Mouse (Mus musculus): Measurements from ENCODE around the gene Cpt1a. TPM values are rescaled to one million over a fixed set of nuclear protein-coding genes. Genes with fewer than 3 reads are reported as not detected.
A peak's percentile ranks its signal among the peaks of the same experiment; 100 is the strongest.

The Cpt1a gene
- polyA plus RNA-seq, 1 experiment: 65.3 TPM

DNA sequence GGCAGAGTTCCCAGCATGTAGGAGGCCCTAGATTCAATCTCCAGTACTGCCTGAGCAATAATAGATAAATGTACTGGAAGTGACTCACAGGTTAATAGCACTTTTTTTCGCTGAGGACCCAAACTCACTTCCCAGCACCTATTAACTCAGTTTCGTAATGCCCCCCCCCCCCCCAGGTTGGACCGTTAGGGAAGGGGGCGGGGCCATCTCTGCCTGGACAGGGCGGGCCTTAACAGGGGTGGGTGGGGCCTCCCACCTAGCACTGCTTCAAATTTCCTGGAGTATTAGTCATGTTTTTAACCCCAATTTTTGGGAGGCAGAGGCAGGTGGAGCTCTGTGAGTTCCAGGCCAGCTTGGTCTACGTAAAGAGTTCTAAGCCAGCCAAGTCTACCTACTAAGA lies 65.9 kb downstream of the Cpt1a start:
- no peak overlapping the region for H3K4me3 ChIP-seq (ENCODE audit: insufficient read depth, low read length)
- TF ChIP-seq CTCF (IDR thresholded peaks at IDR 0.05; ENCODE audit: low read depth, low read length): no peak
- no peak for TF ChIP-seq POLR2A (IDR thresholded peaks at IDR 0.05; ENCODE audit: borderline replicate concordance, low read depth, low read length)
- H3K27ac ChIP-seq (ENCODE audit: insufficient read depth, low read depth, low read length): no peak overlapping the region
- H3K4me1 ChIP-seq (ENCODE audit: control insufficient read depth, insufficient read depth, low read length): peaks cover 13% of the 10 kb centered on the region

DNA sequence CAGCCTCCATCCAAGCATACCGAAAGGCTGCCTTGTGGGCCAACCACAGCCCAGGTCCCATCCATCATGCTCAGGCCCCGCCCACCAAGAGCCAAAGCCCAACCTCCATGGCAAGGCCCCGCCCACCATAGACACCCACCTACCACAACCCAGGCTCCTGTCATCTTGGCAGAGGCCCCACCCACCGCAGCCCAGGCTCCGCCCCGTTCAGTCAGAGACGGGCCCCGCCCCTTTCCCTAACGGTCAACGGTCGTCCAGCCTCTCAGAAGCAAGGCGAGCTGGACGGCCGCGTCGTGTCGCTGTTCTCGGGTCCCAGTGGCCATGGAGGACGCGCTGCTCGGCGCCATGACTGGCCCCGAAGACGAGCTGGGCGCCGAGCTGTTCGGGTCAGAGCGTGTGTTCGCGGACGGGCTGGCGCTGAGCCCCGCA lies 66.5 kb downstream of the Cpt1a start, which contains the start of gene Tesmin:
Tesmin (plus strand) TSS at position 229 of the 429 bp plus-strand sequence.
- Histone ChIP-seq H3K27ac (ENCODE audit: insufficient read depth, low read depth, low read length) (peak within 1 kb of the TSS; percentile 51), H3K4me1 (ENCODE audit: control insufficient read depth, insufficient read depth, low read length) (peaks cover 13% of the 10 kb centered on the region), H3K4me3 (ENCODE audit: insufficient read depth, low read length) (peak within 1 kb of the TSS; percentile 67)
- no peak for TF ChIP-seq POLR2A (IDR thresholded peaks at IDR 0.05; ENCODE audit: borderline replicate concordance, low read depth, low read length)
- TF ChIP-seq CTCF (IDR thresholded peaks at IDR 0.05; ENCODE audit: low read depth, low read length): no peak

DNA sequence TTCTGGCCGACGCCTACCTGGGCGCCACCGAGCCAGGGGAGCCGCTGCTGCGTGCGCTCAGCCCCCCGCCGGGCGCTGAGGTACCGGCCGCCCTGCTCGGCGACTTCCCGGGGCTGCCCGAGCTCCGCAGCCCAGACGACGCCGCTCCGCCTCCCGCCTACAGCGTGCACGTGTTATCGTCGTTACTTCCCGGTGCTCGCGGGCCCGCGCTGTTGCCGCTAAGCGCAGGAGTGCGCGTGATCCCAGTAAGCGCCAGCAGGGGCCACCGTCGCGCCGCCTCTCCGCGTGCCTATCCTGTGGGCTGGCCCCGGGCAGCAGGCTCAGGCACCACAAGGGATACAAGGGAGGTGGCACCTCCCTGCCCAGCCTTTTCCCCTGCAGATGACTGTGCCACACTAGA lies 67.0 kb downstream of the Cpt1a start:
- Histone ChIP-seq H3K4me3 (ENCODE audit: insufficient read depth, low read length) (peak overlapping the region; percentile 67), H3K27ac (ENCODE audit: insufficient read depth, low read depth, low read length) (peak overlapping the region; percentile 51), H3K4me1 (ENCODE audit: control insufficient read depth, insufficient read depth, low read length) (peaks cover 12% of the 10 kb centered on the region)
- TF ChIP-seq CTCF (IDR thresholded peaks at IDR 0.05; ENCODE audit: low read depth, low read length): peak; percentile 19; the same call in 1 of the 2 replicates
- no peak for TF ChIP-seq POLR2A (IDR thresholded peaks at IDR 0.05; ENCODE audit: borderline replicate concordance, low read depth, low read length)

DNA sequence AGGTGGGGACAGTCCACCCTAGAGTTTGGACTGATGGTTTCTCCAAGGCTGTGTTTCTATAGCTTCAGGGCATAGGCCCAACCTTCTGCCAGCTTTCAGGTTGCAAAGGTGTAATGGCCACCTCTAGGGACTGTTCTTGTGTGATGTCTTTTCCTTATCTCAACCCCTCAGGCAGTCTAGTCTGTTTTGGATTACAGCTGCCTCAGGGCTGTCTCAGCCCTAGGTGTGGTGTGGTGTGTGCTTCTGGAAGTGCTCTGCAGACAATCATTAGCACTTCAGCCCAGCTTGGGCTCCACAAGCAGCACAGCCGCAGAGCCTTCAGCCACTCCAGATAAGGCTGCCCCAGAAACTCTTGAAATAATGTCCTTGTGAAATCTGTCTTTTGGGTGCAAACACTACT lies 70.2 kb downstream of the Cpt1a start:
- Histone ChIP-seq H3K4me1 (ENCODE audit: control insufficient read depth, insufficient read depth, low read length) (peaks cover 5% of the 10 kb centered on the region), H3K4me3 (ENCODE audit: insufficient read depth, low read length) (no peak overlapping the region), H3K27ac (ENCODE audit: insufficient read depth, low read depth, low read length) (no peak overlapping the region)
- TF ChIP-seq POLR2A (IDR thresholded peaks at IDR 0.05; ENCODE audit: borderline replicate concordance, low read depth, low read length) (no peak), CTCF (IDR thresholded peaks at IDR 0.05; ENCODE audit: low read depth, low read length) (no peak)

DNA sequence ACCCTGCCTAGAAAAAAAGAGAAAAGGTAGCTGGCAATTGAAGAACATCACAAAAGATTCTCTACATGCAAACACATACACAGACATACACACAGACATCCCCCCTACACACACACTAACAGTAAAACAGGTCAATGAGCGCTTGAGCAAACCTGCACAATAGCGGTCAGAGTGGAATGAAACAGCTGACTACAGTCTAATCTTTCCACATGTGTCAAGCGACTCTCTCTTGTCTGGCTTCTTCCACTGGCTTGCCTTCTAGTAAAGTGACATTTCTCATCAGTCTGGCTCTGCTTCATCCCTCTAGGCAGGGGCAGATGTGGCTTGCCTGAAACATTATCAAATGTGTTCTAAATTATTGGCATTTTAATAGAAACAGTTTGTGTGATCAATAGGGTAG lies 72.1 kb downstream of the Cpt1a start:
- no peaks in the 10 kb centered on the region; the same call in 1 of the 2 replicates for H3K4me1 ChIP-seq (ENCODE audit: control insufficient read depth, insufficient read depth, low read length)
- H3K4me3 ChIP-seq (ENCODE audit: insufficient read depth, low read length): no peak overlapping the region
- TF ChIP-seq POLR2A (IDR thresholded peaks at IDR 0.05; ENCODE audit: borderline replicate concordance, low read depth, low read length) (no peak), CTCF (IDR thresholded peaks at IDR 0.05; ENCODE audit: low read depth, low read length) (no peak)
- H3K27ac ChIP-seq (ENCODE audit: insufficient read depth, low read depth, low read length): no peak overlapping the region

DNA sequence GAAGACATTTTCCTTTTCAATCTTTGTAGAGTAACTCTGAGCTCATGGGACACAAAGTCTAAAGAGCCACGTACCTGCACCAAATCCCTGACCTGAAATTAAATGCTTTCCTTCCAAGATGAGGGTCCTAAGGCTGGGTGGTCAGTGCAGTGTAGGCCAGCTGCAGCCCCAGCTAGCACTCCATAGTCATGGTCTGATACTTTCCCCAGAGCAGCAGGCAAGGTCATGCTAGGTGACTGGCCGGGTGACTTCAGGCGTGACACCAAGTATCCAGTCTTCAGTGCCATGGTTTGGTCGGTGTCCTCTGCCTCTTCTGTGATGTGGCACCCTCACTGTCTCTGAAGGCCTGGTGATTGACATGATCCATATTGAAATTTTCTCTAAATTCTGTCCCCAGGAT lies 77.9 kb downstream of the Cpt1a start:
- no peak overlapping the region for H3K4me3 ChIP-seq (ENCODE audit: insufficient read depth, low read length)
- no peak overlapping the region for H3K27ac ChIP-seq (ENCODE audit: insufficient read depth, low read depth, low read length)
- TF ChIP-seq CTCF (IDR thresholded peaks at IDR 0.05; ENCODE audit: low read depth, low read length): no peak
- TF ChIP-seq POLR2A (IDR thresholded peaks at IDR 0.05; ENCODE audit: borderline replicate concordance, low read depth, low read length): no peak

DNA sequence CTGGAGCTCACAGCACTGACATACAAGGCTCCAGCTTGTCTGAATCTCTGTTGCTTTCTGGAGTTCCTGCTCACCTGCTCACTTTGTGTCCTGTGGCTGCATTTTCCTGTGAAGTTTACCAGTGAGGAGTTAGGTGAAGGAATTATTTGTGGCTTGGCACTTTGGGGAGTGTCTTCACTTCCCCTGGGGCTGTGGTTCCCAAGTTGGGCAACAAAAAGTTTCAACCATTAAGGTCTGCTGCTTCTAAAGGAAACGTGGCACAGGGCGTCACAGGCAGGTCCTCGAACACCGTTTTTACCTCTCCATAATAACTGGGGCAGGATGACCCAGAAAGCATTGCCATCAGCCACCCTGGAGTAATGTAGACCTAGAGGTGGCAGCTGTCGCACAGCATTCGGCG lies 79.4 kb downstream of the Cpt1a start:
- Histone ChIP-seq H3K4me3 (ENCODE audit: insufficient read depth, low read length) (no peak overlapping the region), H3K27ac (ENCODE audit: insufficient read depth, low read depth, low read length) (no peak overlapping the region), H3K4me1 (ENCODE audit: control insufficient read depth, insufficient read depth, low read length) (peaks cover 3% of the 10 kb centered on the region; the same call in 1 of the 2 replicates)
- TF ChIP-seq CTCF (IDR thresholded peaks at IDR 0.05; ENCODE audit: low read depth, low read length): no peak
- no peak for TF ChIP-seq POLR2A (IDR thresholded peaks at IDR 0.05; ENCODE audit: borderline replicate concordance, low read depth, low read length)

More for the DNA sequence above, 77.9 kb downstream of the Cpt1a start:
- H3K4me1 ChIP-seq (ENCODE audit: control insufficient read depth, insufficient read depth, low read length): peaks cover 3% of the 10 kb centered on the region; the same call in 1 of the 2 replicates

DNA sequence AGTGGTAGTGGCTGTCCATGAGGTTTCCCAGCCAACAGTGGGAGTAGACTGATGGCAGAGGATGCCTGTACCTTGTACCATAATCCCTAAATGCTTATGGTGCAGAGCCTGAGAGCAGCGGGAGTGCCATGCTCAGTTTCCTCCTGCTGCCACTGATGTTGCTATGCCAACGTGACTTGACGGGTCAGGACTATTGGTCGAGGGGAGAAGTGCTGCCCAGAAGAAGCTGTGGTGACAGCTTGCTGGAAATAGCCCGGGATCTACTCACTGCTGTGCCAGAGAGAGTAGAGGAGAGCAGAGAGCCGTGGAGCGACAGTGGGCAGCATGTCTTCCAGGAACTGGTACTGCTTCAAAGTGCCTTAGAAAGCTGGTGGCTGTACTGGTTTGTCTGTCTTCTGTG lies 79.8 kb downstream of the Cpt1a start:
- no peak overlapping the region for H3K27ac ChIP-seq (ENCODE audit: insufficient read depth, low read depth, low read length)
- no peak overlapping the region for H3K4me3 ChIP-seq (ENCODE audit: insufficient read depth, low read length)
- H3K4me1 ChIP-seq (ENCODE audit: control insufficient read depth, insufficient read depth, low read length): peaks cover 3% of the 10 kb centered on the region; the same call in 1 of the 2 replicates
- no peak for TF ChIP-seq CTCF (IDR thresholded peaks at IDR 0.05; ENCODE audit: low read depth, low read length)
- TF ChIP-seq POLR2A (IDR thresholded peaks at IDR 0.05; ENCODE audit: borderline replicate concordance, low read depth, low read length): no peak

DNA sequence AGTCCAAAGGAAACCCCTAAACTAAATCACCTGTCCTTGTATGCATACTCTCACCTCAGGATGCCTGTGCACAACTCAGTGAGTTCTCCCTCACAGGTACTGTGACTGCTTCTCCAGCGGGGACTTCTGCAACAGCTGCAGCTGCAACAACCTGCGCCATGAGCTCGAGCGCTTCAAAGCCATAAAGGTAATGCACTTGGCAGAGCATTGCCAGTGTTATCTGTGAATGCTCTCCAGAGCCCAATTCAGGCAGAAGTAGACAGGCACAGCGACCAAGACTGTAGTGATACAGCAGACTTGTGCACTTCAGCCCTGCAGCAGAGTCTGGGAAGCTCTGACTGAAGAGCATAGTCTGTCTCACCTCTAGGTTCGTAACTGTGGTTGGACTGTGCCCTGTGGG lies 80.3 kb downstream of the Cpt1a start:
- TF ChIP-seq CTCF (IDR thresholded peaks at IDR 0.05; ENCODE audit: low read depth, low read length) (no peak), POLR2A (IDR thresholded peaks at IDR 0.05; ENCODE audit: borderline replicate concordance, low read depth, low read length) (no peak)
- Histone ChIP-seq H3K4me3 (ENCODE audit: insufficient read depth, low read length) (no peak overlapping the region), H3K4me1 (ENCODE audit: control insufficient read depth, insufficient read depth, low read length) (peaks cover 3% of the 10 kb centered on the region; the same call in 1 of the 2 replicates), H3K27ac (ENCODE audit: insufficient read depth, low read depth, low read length) (no peak overlapping the region)

DNA sequence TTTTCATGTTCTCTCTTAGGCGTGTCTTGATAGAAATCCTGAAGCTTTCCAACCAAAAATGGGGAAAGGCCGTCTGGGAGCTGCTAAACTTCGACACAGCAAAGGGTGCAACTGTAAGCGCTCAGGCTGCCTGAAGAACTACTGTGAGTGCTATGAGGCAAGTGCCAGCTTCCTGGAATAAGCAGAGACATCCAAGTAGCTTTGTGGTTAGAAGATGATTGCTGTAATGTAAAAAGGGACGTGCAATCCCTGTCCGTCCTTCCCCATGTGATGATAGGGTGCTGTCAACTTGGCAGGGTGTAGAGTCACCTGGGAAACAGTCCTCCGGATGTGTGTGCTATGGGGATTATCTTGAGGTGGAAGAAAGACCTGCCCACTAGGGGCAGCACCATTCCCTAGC lies 81.9 kb downstream of the Cpt1a start:
- Histone ChIP-seq H3K4me1 (ENCODE audit: control insufficient read depth, insufficient read depth, low read length) (peaks cover 3% of the 10 kb centered on the region; the same call in 1 of the 2 replicates), H3K27ac (ENCODE audit: insufficient read depth, low read depth, low read length) (no peak overlapping the region), H3K4me3 (ENCODE audit: insufficient read depth, low read length) (no peak overlapping the region)
- TF ChIP-seq POLR2A (IDR thresholded peaks at IDR 0.05; ENCODE audit: borderline replicate concordance, low read depth, low read length) (no peak), CTCF (IDR thresholded peaks at IDR 0.05; ENCODE audit: low read depth, low read length) (no peak)
